Mouse (Mus musculus) A20 (cell line): ENCODE measurements around the gene Minos1.
A peak's percentile ranks its signal among the peaks of the same experiment; 100 is the strongest.

Experiments used
- DNase-seq: peaks from one replicate; pipeline ENCODE4 v3.0.0-alpha.2; 2011; ENCODE audit warnings: low read depth, low spot score

The Minos1 gene

DNA sequence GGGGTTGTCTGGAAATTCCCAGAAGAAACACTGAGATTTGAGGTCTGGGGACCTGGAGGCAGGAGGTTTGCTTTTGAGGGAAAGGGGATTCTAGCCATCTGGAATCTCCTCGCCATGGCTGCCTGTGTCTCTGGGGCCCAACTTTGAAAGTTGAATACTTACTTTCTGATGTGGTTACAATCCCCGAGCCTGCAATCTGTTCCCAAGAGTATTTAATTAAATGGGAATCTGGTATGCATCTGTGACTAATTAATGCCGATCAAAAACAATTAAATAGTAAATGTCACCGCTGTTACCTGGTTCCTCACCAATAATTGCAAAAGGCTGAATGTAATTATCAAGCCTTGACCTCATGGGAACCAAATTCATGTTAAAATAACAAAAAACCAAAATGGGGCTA, 13.7 kb upstream of the Minos1 start:
- no peak for DNase-seq

DNA sequence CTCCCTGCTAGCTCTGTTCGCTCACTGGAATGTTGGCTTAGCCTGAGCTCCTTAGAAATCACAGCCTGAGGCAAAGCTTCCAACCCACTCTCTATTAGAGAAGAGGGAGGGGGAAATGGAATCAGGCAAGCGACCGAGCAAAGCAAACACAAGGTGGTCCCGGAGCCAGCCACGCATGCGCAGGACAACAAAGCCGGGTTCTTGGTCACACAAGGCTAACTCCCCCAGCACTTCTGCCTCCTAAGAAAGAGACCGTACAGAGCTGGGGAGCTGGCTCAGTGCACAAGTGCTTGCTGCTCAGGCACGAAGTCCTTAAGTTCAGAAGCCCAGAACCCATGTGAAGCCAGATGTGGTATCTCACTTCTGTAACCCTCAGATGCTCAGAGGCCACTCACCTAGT, 12.1 kb upstream of the Minos1 start:
- DNase-seq = no peak

GRCm38 (mm10) chr4:139141785-139142184, 10.9 kb upstream of the Minos1 start:
- no peak for DNase-seq

GRCm38 (mm10) chr4:139140267-139140666, 9.4 kb upstream of the Minos1 start:
- no peak for DNase-seq

DNA sequence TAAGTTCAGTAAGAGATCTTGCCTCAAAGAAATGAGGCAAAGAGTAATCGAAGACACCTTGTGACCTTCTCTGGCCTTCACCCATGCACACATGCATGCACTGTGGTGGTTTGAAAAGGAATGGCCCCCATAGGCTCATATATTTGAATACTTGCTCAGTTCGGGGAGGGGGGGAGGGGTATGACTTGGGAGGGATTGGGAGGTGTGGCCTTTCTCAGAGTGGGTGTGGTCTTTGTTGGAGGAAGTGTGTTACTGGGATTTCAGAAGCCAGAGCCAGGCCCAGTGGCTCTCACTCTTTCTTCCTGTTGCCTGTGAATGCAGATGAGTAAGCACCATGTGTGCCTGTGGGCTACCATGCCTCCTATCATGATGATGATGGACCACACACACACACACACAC, 5.1 kb upstream of the Minos1 start:
- DNase-seq = peak; percentile 27

DNA sequence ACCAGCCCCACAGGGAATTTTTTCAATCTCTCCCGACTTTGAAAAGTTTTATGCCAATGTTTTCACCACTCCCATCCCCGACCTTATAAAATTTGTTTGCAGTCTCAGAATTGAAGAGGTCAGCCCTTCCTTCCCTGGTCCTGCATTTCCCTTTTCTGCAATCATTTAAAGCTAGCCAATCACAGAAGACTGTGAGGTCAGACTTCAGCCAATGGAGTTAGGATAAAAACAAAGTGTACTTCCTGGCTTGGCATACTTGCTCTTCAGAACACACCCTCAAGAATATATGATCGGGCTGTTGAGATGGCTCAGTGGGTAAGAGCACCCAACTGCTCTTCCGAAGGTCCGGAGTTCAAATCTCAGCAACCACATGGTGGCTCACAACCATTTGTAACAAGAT, 2.2 kb upstream of the Minos1 start:
- peak; percentile 38 for DNase-seq

DNA sequence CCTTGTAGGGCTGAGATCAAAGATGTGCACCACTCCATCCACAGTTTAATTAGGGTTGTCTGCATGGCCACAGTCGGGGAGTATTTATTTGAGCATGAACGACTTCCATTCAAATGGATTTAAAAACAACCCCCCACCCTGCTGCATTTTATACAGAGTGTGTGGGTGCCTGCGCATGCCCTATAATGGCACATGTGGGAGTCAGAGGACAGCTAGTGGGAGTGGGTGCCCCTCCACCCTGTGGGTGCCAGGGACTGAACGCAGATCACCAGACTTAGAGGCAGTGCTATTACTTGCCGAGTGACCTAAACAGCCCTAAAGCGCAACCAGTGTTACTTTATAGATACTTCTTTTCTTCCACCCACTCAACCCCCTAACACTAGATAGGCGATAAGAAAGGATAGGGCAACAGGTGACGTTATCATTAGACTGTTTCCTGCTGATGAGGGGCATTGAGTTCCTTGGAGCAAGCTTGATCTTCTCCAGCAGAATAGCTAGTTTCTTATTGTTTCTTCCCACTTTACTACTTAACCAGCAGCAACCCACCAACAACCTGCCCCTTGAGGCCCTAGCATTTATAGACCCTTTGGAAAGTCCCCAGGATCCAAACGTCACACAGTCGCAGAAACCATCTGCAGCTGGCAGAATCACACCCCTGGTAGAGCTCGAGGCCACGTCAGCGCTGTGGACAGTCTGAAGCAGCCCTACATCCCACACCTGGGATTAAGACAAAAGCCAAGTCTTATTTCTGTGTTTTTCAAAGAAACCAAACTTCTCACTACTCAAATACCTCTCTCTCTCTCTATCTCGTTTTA, 1.2 kb upstream of the Minos1 start:
- peak; percentile 89 for DNase-seq

DNA sequence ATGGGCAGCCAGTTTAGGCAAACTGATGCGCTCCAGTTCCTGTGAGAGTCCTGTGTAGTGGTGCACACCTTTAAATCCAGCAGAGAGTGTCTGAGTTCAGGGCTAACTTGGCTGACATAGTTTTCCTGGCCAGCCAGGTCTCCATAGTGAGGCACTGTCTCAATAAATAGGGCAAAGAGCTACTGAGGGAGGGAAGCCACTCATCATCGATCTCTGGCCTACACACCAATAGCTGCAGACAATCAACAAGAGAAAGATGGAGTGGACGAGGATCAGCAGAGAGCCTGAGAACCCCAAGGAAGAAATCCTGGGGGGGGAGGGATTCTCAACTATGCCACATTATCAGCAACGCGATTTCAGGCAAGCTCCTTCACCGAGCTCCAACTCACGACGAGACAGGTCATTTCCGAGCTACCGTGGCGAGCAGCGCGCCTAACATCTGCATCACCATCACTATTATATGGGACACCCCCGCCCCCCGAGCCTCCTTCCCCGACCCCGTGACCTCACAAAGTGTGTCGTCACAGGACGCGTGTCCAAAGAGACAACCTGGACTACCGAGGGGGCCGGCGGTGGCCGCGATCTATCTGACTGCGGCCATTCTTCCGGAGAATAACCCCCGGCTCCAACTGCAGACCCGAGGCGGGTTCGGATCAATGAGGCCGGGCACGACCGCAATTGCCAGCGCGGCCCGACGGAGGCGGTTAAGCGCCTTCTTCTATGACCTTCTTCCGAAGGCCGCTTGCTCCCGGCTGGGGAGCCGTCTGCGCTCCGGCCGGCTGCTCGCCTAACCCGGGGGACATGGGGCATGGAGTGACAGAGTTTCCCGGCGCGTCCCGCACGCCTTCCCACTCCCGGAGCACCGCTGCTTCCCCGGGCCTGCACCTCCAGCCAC, 860 bp downstream of the Minos1 start:
- DNase-seq = peak; percentile 80

DNA sequence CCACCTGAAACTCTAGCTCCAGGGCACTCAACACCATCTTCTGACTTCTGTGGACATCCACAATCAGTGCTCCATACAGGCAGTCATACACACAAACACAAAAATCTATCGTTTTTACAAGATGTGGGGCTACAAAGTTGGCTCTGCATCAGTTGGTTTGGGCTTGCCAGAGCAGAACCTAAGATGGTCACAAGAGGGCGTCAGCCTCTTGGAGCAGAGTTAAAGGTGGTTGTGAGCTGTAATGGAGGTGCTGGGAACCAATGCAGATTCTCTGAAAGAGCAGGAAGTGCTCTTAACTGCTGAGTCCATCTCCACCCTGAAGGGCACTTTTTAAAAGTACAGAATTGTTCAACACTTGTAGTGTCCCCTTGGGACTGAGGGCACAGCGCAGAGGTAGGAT, 4.4 kb downstream of the Minos1 start:
- DNase-seq = no peak

GRCm38 (mm10) chr4:139124940-139125339, 6.0 kb downstream of the Minos1 start:
- DNase-seq = no peak

DNA sequence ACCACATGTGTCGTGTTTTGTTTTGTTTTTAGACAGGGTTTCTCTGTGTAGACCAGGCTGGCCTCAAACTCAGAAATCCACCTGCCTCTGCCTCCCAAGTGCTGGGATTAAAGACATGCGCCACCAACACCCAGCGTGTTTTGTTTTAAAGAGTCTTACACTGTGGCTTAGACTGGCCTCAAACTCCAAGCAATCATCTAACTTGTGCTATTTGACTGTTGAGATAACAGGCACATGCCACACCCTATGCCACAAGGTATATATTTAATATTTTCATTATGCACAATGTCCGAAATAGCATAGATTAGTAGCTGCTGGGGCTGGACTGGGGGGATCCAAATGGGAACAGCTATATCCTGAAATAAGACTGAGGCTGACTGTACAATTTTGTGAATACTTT, 8.4 kb downstream of the Minos1 start:
- no peak for DNase-seq

DNA sequence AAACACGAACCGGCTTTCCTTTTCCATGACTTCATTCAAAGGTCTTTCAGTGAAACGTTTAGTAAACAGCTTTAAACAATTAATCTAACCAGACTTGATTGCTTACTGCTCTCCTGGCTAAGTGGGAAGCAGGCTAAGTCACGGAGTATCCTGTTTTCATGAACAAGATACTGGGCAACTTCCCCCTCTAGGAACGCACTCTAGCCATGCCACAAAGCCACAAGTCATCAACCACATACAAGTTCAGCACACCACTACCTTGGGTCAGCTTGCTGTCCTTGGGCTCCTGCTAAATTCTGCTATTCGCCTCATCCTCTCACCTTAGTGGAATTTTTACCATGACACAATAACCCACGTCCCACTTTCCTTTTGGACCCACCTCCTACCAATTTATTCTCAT, 9.9 kb downstream of the Minos1 start:
- no peak for DNase-seq

DNA sequence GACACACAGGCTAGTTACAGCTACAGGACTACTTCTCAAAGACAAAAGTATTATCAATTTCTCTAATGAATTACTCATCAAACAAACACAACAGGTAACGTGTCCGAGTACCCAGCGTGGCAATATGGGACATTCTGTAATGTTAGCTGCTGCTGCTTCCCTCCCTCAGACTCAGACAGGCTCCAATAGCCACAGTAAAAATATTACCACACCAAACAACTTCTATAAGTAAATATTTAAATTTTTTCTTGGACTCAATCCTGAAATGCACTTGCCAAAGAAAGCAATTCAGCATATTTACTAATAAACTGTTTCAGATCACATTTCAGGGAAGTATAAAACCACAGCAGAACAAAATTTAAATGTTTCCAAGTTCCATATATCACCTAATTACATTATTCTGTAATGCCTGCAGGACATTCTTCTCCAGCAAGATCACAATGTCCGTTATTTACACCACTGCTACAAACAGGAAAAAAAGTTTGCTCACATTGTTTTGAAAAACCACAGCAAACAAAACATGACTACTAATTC, 10.6 kb downstream of the Minos1 start:
- DNase-seq = no peak

GRCm38 (mm10) chr4:139116356-139117063, 14.4 kb downstream of the Minos1 start:
- DNase-seq = no peak

- no peak for DNase-seq
These were observed 15.2 kb downstream of the Minos1 start for GRCm38 (mm10) chr4:139115721-139116120.

GRCm38 (mm10) chr4:139112482-139112881, 18.4 kb downstream of the Minos1 start:
- no peak for DNase-seq

DNA sequence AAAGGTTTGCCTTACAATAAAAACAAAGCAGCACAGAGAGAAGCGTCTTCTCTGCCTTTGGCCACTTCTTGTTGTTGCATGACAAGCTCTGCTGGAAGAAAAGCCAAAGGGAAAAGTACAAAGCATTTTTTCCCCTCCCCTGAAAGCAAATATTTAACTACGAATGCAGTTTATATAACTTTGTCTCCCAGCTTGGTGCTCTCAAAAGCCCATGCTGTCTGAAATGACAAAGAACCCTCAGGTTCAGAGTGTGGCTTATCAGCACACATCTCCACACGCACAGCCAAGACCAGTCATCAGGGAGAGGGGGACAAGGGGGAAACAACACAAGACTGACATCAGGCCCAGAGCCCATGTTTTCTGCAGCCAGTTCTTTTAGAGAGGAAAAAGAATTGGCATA, 19.5 kb downstream of the Minos1 start:
- DNase-seq = no peak

- DNase-seq = no peak
These were observed 20.1 kb downstream of the Minos1 start for GRCm38 (mm10) chr4:139110858-139111257.

- DNase-seq = no peak
These were observed 25.5 kb downstream of the Minos1 start for GRCm38 (mm10) chr4:139105453-139105852.

DNA sequence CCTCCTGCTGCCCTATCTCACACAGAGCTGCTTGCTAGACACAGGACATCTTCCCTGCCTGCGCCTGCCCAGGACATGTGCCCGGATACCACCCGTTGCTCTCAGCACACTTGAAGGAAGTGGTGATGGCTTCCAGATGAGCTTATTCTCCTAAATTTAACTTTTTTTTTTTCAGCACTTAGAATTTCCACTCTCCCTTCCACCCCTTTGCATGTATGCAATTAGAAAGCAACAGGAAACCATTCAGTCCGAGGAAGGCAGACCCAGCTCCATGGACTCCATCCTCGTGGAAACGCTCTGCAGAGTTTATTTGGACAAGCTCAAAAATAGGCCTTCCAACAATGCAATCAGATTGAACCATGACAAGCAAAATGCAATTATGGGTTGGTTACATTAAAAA, 29.4 kb downstream of the Minos1 start:
- DNase-seq = no peak

DNA sequence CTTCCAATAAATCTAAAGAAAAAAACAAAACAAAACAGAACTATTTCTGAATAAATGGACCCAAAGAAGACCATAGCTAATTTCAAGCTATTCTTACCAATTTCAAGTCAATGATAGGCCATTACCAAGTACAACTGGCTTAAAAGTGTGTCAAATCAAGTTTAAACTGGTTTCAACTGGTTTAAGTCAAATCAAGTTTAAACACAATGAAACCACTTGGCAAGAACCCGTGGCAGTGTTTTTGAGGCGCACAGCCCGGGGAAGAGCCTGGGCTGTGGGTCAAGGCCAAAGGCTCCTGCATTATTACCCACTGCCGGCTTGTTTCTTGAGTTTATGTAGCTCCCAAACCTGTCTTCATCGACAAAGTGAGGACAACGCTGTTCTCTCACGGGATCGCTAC, 30.6 kb downstream of the Minos1 start:
- DNase-seq = no peak

DNA sequence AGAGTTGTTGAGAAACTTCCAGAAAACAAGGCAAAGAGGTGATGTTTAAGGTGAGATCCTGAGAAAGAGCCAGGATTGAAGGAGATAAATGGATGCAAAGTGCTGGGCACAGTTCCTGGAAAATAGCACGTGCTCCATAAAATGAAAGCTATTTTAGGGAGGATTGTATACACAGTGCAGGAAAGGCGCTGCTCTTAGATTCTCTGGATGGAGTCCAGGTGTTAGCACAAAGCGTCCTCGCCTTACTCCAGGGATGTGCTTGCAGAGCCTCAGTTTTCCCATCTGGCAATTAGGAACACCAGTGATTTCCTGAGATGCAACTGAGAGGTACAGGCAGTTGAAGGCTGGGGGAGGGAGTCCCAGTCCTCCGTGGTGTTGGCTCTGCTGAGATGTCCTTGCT, 34.7 kb downstream of the Minos1 start:
- DNase-seq = no peak
